Mouse (Mus musculus) kidney, embryonic 16.5 days (tissue): ENCODE measurements around the gene Ppp1r1b. TPM values are rescaled to one million over a fixed set of nuclear protein-coding genes. Genes with fewer than 3 reads are reported as not detected.

ENCODE experiments used
- ATAC-seq: fragments of 200-750 bp; cut with Nextera tagmentation; 2 replicates; pipeline ENCODE4 v1.8.0; 2017; ENCODE audit warnings: moderate TSS enrichment; ENCODE audit not compliant: low FRiP score, low TSS enrichment
- H3K27ac ChIP-seq: fragments of 300-500 bp; sonication (generic); 2 replicates; pipeline ENCODE4 v1.5.1; 2014; ENCODE audit warnings: low read length
- H3K27me3 ChIP-seq: fragments of 300-500 bp; sonication (generic); 2 replicates; pipeline ENCODE4 v1.6.1; 2014; ENCODE audit warnings: low read length, control low read depth, mixed read lengths; ENCODE audit not compliant: insufficient read depth
- H3K36me3 ChIP-seq: fragments of 300-500 bp; sonication (generic); 2 replicates; pipeline ENCODE4 v1.6.1; 2014; ENCODE audit warnings: low read length, control low read depth, mixed read lengths; ENCODE audit not compliant: insufficient read depth
- H3K4me1 ChIP-seq: fragments of 300-500 bp; sonication (generic); 2 replicates; pipeline ENCODE4 v1.6.1; 2014; ENCODE audit warnings: low read length, control low read depth, mixed read lengths; ENCODE audit not compliant: insufficient read depth
- H3K4me2 ChIP-seq: fragments of 300-500 bp; sonication (generic); replicated peaks from 2 replicates; pipeline ENCODE4 v1.6.1; 2014; ENCODE audit warnings: low read depth, low read length
- H3K4me3 ChIP-seq: fragments of 300-500 bp; sonication (generic); 2 replicates; pipeline ENCODE4 v1.5.1; 2014; ENCODE audit warnings: mild to moderate bottlenecking, low read length
- H3K9ac ChIP-seq: fragments of 300-500 bp; sonication (generic); replicated peaks from 2 replicates; pipeline ENCODE4 v1.6.1; 2014; ENCODE audit warnings: low read length
- H3K9me3 ChIP-seq: fragments of 300-500 bp; sonication (generic); 2 replicates; pipeline ENCODE4 v1.6.1; 2016; ENCODE audit warnings: low read length, control low read depth
- WGBS: fragments of 180-500 bp; shearing (Covaris S2); extraction: QIAGEN DNeasy Blood & Tissue Kit; methylation state at CpG from one replicate; pipeline ENCODE4 v1.1.7; 2014; 5-methylcytosine and 5-hydroxymethylcytosine counted together
- polyA plus RNA-seq: library from polyadenylated mRNA; unstranded; fragments of >200 nt; fragmentation: Nextera tagmentation; extraction: Ambion mirVana; gene quantifications from 2 replicates; pipeline ENCODE4 v1.2.1, GENCODE M21; 2015

The Ppp1r1b gene
- polyA plus RNA-seq, 1 experiment from 2014 or later = 5.8 TPM

DNA sequence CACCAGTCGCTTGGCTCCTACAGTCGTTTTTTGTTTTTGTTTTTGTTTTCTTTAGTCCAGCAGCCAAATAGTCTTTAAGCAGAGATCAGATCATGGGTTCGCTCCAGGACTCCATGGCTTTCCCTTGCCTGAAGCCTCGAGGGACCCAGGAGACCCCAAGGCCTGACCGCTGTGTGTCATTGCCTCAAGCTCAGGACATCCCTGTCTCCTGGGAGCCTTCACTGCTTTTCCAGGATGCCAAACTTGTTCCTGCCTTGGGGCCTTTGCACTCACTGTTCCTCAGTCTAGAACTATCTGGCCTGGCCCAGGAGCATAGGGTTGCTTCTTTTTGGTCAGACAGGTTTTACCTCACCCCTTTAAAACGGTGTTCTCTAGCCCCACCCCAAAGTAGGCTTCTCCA, 58.4 kb downstream of the Ppp1r1b start:
- H3K4me1 ChIP-seq = peaks cover 22% of the 10 kb centered on the region

More for the DNA sequence above, 58.4 kb downstream of the Ppp1r1b start:
- Histone ChIP-seq H3K4me2 (no peak overlapping the region), H3K27me3 (no peaks in the 10 kb centered on the region), H3K27ac (no peak overlapping the region), H3K4me3 (no peak overlapping the region), H3K9ac (no peak overlapping the region), H3K9me3 (no peaks in the 10 kb centered on the region), H3K36me3 (no peaks in the 10 kb centered on the region)
- WGBS = 61% methylated on average over 6 of the region's 6 CpGs
- ATAC-seq = no peak

Other genes with a start within 250 kb of the Ppp1r1b start
- gene Fbxl20, start 198.0 kb upstream of the Ppp1r1b start, polyA plus RNA-seq = 20.0 and 21.0 TPM in 2 replicates
- 64.6 and 67.9 TPM in 2 replicates for gene Med1, start 155.1 kb upstream of the Ppp1r1b start, polyA plus RNA-seq
- 9.2 and 12.4 TPM in 2 replicates for gene Cdk12, start 145.3 kb upstream of the Ppp1r1b start, polyA plus RNA-seq
- not detected in 2 replicates for gene Neurod2, start 18.8 kb upstream of the Ppp1r1b start, polyA plus RNA-seq
- 62.0 and 62.4 TPM in 2 replicates for gene Stard3, start 10.0 kb downstream of the Ppp1r1b start, polyA plus RNA-seq
- 2.4 and 2.7 TPM in 2 replicates for gene Tcap, start 35.4 kb downstream of the Ppp1r1b start, polyA plus RNA-seq
- gene Pnmt, start 38.0 kb downstream of the Ppp1r1b start, polyA plus RNA-seq = 2.5 and 2.8 TPM in 2 replicates
- gene Pgap3, start 52.1 kb downstream of the Ppp1r1b start, polyA plus RNA-seq = 17.6 and 22.3 TPM in 2 replicates
- 54.9 and 57.7 TPM in 2 replicates for gene Erbb2, start 64.1 kb downstream of the Ppp1r1b start, polyA plus RNA-seq
- 108 and 113 TPM in 2 replicates for gene Mien1, start 90.6 kb downstream of the Ppp1r1b start, polyA plus RNA-seq
- 86.2 and 87.7 TPM in 2 replicates for gene Grb7, start 98.0 kb downstream of the Ppp1r1b start, polyA plus RNA-seq
- 0.44 and 0.54 TPM in 2 replicates for gene Ikzf3, start 197.6 kb downstream of the Ppp1r1b start, polyA plus RNA-seq
- gene Zpbp2, start 202.7 kb downstream of the Ppp1r1b start, polyA plus RNA-seq = 0.87 TPM in 1 of 2 replicates, not detected in the other
- gene Ormdl3, start 239.0 kb downstream of the Ppp1r1b start, polyA plus RNA-seq = 67.2 and 67.6 TPM in 2 replicates
- gene Lrrc3c, start 249.9 kb downstream of the Ppp1r1b start, polyA plus RNA-seq = not detected in 2 replicates